Mouse (Mus musculus): ENCODE measurements around the gene Araf.
"Not testable (repeated sequence)": the region's sequence is repeated elsewhere in the genome, so short reads cannot be mapped to it uniquely, and the experiment has no call there.

The Araf gene

DNA sequence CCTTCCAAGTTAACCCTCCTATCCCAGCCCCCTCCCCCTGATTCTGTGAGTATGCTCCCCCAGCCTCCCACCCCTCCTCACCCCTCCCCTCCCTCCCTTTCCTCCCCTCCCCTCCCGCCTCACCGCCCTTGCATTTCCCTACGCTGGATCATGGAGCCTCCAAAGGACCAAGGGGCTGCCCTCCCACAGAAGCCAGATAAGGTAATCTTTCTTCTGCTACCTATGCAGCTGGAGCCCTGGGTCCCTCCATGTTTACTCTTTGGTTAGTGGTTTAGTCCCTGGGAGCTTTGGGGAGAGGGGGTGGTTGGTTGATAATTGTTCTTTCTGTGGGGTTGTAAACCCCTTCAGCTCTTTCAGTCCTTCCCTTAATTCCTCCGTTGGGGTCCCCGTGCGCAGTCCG is at the start of gene Araf:
Araf (plus strand) TSS at position 134 of the 400 bp plus-strand sequence.
- peak; percentile 48 for DNase-seq

DNA sequence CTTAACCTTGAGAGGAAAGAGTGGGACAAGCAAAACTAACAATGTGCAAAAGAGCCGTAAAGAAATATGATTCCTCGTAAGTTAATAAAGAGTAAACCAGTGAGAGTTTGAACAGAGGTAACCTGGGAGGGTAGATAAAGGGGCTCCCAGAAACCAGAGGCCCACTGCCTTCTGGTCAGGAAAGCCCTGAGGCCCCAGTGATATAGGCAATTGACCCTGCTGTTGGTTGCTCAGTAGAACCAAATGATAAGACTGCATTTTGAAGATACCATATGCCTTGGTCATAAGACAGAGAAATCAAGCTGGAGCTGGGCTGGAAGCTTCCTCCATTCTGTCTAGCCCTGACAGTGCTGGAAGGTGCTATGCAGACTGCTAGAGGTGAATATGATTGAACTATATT is 48.8 kb upstream of the Araf start:
- no peak for DNase-seq

DNA sequence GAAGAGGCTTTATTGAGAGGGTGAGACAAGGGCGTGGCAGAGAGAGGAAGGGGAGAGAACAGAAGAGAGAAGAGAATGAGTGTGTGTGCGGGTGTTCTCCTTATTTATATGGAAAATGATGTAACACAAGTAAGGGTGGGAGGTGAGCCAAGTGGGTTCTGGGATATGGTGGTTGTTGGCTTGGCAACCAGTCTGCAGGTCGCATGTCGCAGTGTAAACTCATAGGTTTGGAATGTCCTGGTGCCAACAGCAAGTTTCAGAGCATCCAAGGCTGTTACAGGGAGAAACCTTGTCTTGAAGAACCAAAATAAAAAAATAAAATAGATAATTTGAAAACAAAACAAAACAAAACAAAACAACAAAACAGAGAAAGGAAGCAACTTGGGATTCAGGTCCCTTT is 36.4 kb upstream of the Araf start:
- no peak for DNase-seq

DNA sequence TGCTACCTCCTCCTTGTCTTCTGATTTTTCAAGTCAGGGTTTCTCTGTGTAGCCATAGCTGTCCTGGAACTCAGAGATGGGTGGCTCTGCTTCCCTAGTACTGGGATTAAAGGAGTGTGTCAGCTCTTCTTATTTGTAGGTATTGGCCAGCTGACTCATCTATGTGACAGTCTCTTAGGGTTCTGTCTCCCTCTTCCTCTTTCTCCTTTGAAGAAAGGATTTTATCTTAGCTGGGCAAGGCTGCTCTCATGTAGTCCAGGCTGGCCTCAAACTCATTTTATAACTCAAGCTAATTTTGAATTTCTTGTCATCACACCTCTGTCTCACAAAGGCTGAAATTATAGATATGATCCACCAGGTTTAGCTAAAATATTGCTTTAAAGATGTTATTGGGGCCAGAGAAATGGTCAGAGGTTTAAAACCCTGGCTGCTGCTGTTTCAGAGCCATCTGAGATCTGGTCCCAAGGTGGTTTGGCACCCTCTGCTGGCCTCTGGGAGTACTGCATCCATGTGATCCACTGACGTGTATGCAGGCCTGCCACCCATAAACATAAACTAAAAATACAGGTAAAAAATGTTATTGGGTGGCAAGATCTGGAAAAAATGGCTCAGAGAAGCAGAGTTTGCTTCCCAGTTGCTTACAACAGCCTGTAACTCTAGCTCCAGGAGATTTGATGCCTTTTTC is 26.8 kb upstream of the Araf start:
- peak; percentile 74 for DNase-seq

DNA sequence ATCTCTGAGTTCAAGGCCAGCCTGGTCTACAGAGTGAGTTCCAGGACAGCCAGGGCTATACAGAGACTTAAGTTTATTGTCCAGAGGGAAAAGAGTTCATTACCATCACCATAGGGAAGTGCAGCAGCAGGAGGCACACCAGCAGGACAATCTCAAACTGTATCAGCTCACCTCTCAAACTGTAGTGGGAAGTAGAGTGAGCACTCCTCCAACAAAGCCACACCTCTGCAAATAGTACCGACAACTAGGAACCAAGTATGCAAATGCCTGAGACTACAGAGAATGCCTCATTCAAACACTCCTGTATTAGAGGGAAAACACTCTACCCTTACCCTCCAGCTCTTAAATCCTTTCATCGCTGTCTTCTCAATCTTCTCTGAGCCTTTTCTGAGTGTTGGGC is 25.9 kb upstream of the Araf start:
- DNase-seq: no peak

DNA sequence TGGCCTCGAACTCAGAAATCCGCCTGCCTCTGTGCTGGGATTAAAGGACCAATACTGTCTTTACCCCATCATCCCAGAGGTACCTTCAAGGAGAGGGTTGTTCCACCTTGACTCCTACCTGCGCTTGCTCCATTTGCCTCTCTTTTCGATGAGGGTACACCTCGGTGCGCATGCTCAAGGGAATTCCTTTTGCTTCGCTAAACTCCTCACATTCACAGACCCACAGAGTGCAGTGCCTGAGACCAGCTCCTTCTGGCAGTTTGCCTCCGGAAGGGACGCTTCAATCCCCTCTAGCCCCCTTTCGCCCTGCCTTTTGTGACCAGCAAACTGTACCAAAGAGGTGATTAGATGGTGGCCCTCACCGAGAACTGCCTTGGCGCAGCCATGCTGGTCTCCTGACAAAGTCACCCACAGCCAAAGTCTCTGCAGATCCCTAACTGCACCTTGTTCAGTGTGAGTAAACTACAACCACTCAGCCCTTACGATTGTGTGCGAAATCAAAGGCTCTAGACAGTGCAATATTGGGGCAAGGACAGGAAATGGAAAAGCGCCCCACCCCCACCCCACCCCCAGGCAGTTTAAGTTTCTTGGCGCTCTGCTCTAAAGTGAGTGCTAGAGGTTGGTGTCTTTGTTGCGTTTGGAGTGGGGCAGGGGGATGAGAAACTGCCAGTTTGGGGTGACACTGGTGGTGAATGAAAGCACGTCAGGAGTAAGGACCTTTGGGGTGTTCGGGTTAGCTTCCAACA is 22.2 kb upstream of the Araf start:
- peak; percentile 2 for DNase-seq

DNA sequence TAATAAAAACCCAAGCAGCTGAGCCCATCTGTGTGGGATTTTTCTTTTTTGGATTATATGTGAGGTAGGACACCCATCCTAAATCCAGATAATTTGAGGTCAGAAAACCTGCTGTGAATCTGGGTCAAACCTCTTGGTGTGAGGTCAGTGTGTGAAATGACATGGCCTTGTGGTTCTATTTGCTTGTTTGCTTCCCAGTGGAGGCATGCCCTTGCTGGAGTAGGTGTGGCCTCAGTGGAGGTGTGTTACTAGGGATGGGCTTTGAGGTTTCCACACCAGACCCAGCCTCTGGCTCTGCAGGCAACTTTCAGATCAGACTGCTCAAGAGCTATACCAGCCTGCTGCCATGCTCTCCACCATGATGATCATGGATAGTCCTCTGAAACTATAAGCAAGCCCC is 20.0 kb upstream of the Araf start:
- no peak for DNase-seq

DNA sequence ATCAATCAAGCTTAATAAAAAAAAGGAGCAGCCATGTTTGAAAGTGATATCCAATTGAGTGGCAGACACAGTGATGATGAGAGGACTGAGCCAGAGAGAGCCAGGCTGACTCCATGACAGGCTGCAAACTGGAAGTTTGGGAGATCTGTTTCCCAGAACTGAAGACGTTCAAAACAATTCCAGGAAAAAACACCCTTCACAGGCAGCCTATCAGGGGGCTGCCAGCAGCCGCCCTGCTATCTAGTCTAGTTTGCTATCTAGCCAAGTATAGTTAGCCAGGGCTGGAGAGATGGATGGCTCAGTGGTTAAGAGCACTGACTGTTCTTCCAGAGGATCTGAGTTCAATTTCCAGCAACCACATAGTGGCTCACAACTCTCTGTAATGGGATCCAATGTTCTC is 10.3 kb upstream of the Araf start:
- DNase-seq: no peak

DNA sequence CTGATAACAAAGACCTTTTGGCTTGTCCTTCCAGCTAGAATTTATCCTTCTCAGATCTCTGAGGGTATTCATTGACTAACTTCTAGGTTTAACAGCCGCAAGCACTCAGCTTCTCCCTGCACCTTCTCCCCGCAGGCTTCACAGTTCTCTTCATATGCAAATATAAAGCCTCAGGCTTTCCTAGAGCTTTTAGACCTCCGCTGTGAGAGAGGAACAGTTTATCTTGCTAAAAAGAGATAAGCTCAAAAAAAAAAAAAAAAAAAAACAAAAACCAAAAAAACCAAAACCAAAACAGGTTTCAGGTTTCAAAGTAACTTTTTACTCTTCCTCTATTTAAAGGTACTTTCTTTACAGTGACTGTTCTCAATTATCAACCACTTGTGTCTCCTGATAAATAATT is 5.2 kb upstream of the Araf start:
- DNase-seq: no peak

DNA sequence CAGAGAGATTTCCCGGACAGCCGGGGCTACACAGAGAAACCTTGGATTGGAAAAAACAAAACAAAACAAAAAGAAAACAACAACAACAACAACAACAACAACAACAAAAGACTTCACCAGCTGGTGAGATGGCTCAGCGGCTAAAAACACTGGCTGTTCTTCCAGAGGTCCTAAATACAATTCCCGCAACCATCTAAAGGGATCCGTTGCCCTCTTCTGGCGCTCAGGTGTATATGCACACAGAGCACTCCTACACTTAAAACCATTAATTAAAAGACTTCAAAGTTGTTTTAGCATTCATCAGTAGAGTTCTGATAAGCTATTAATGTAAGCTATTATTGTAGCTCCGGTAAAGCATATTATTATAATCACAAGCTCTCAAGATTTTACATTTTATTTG is 4.4 kb upstream of the Araf start:
- DNase-seq: peak; percentile 18

DNA sequence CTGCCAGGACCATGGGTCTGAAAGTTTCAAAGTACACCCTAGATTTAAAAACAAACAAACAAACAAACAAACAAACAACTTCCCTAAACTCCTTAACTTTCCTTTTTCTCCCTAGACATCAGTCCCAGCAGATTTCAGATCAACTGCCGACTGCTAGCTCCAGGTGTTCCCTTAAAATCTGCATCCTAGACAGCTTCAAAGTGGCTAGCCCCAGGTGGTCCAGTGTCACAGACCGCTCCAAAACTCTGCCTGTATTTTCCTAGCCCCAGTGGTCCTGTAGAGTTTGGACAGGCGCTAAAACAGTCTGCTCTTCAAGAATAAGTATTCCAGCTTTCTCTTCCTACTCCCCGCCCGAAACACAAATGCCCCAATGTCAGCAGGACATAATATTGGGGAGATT is 3.4 kb upstream of the Araf start:
- no peak for DNase-seq

DNA sequence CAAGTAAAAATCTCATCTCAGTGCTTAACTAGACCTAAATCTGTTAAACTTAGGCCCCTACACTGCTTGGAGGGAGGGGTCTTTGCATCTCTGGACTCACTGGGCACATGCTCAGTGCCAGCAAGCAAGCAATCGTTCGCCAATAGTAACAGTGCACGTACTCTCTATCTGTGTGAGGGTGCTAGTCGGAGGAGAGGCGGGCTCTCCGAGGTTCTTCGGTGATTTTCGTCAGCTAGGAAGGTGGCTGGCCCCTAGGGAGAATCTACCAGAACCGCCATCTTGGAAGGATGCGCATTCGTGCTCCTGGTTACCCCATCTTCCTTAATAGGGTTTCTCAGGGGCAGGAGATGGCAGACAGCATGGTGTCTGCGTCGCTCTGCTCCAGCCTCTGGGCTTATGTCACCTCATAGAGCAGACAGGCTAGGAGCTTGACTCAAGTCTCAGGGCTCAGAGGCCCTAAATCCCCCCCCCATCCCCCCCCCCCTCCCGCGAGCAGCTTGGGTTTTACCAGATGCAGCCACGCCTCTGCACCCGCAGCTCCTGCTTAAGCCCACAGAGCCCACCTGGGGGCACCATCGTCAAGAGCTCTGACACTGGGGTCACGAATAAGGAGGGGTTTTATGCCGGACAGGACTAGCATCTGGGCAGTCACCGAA is 655 bp downstream of the Araf start:
- peak; percentile 90 for DNase-seq

DNA sequence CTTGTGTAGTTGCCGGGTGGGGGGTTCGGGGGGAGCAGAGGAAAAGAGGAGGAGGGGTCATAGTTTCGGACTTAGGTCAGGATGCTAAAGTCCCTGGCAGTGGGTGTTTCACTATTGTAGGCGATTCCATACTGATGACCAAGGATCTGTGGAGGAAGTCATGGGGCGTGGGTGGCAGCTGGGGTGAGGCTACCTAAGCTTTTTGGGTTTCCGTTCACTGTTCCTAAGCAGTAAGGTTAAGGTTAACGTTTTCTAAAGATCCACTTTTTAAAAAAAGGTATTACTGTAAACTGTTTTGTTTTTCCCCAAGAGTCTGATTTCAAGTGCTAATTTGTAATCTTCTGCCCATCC is 1.2 kb downstream of the Araf start:
- no peak for DNase-seq

DNA sequence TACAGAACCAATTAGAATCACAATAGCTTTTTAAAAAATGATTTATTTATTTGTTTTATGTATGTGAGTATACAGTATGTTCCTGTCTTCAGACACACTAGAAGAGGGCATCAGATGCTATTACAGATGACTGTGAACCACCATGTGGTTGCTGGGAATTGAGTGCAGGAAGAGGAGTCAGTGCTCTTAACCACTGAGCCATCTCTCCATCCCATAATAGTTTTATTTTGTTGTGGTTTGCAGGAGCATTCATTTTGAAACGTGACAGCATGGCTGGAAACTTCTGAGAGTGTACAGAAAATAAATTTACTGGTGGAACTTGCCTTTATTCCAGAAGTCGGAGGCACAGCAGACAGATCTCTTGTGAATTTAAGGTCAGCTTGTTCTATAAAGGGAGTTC is 3.8 kb downstream of the Araf start:
- DNase-seq: no peak

DNA sequence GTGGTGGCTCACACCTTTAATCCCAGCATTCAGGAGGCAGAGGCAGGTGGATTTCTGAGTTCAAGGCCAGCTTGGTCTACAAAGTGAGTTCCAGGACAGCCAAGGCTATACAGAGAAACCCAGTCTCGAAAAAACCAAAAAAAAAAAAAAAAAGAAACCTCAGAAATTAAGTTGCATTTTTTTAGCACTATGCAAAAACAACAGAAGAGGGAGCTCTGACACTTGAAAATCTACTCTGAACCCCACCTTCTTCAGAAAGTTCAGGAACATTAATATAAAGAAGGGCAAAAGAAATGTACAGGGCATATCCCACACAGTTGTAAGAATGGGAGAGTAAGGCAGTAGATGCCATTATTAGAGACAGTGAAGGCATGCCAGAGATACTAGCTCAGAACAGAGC is 6.7 kb downstream of the Araf start:
- DNase-seq: not testable (repeated sequence)

DNA sequence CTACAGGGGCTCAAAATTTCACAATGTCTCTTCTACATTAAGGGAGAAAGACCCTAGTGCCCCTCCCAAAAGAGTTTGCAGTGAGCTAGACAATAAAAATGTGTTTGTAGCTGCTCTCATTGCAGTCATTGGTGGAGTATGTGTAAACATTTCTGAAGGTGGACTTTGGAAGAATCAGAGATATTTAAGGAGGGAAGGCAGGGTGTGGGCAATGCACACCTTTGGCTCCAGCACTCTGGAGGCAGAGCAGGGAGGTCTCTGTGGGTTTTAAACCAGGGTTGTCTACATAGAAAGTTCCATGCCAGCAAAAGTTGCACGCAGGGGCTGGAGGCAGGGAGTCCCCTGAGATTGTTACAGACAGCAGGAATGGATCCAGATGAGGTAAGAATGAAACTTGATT is 8.7 kb downstream of the Araf start:
- DNase-seq: no peak

DNA sequence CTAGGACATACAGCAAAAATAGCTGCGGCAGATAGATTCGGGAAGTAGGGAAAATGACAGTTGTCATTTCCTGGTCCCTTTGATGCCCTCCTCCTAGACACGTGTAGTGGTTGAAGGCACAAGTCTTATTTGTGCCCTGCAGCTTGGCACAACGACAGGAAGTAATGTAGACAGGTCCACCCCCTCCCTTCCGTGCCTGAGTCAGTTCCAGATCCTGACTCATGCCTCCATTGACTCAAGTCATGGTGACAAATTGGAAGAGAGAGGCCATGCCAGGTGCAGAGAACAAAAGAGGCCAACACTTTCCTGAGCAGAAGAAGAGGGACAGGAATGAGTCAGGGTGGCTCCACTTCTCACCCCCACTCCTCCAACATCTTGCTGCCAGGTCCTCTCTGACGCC is 19.4 kb downstream of the Araf start:
- no peak for DNase-seq

DNA sequence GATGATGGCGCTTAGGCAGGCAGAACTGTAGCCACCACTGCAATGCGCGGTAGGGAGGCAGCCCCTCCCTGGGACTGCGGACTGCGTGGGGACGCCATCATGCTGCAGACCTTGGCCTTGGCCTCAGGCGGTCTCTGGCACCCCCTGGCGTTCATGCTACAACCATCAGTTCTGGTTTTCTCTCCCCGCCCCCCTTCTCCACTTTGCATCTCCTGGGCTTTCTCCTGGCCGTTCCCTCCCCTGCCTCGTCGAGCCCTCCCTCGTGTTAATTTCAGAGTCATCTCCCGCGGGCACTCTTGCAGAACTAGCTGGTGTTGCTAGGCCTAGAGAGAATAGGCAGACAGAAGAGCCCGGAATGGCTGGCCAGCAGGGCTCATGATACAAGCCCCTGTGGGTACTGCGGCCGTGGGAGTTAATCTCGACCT is 21.6 kb downstream of the Araf start:
- DNase-seq: peak; percentile 88

DNA sequence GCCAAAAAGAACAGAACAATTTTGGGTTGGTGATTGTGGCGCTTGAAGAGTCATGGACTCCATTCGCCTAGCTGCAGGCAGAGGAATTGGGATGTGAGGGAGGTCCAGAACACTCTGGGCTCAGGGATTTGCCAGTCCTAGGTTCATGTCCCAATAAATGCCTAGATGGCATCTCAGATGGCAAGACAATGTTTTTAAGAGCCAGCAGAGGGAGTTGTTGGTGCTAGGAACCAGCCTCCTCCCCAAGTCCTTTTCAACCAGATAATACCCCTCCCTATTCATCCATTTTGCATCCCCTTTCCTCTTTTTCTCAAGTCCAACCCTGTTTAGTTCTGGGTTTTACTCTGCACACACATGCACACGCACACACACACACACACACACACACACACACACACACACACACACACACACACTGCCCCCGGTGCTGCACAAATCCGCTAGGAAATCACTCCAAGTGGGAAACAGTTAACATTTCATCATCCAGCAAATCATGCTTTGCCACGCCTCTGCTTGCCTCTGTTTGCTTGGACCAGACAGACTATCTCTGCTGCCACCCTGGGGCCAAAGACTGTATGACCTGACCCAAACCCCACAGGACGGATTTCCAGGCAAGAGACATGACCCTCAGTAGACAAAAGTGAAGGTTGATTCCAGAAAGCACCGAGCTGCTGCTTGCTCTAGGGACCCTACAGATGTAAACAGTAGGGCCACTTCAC is 22.3 kb downstream of the Araf start:
- DNase-seq: peak; percentile 75

DNA sequence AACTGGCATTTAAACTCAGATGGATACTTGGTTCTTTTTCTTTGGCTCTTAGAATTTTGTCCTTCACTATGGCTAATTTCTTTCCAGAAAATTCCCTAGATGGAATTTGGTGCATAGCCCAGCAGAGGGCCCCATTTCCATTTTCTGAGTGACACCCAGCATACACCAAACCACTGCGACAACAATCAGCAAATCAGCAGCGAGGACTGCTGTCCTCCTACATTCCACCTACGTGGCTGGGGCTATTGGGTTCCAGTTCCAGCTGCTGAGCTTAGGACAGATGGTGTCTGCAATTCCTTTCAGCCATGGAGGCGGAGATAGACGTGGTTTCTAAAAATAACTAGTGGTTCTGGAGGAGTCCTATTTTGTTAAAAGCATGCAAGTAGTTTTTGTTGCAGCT is 31.3 kb downstream of the Araf start:
- DNase-seq: peak; percentile 71

DNA sequence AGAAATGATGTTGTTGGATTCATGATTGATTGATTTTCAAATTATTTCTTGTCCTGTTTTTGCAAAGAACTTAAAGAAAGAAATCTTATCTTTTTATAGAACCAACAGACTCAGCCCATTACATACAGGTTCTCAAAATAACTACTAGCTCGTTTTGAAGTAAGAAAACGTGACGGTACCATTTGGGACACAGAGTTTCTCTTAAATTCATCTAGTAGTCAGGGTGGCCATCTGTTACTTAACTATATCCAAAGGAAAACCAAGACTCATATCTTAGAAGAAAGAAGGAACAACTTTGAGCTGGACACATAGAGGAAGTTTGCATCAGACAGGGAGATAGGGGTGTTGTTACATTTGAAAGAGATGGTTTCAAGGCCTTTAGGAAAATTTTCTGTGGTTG is 49.6 kb downstream of the Araf start:
- DNase-seq: no peak

DNA sequence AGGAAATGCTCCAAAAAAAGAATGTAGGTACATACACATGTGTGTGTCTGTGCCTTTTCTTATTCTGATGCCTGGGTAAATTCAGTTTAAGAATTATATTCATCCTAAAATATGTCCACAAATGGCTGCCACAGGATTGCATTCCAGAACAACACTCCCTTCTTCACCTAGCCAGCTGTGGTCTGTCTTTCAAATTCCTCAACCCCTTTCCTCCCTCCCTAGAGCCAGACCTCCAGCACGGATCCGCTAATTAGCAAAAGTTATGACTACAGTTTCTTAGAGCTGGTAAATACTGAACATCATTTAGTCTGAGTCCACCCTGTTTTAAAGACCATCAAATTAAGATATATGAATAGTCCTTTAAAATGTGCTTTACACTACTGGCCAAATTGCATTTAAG is 50.2 kb downstream of the Araf start:
- DNase-seq: no peak

DNA sequence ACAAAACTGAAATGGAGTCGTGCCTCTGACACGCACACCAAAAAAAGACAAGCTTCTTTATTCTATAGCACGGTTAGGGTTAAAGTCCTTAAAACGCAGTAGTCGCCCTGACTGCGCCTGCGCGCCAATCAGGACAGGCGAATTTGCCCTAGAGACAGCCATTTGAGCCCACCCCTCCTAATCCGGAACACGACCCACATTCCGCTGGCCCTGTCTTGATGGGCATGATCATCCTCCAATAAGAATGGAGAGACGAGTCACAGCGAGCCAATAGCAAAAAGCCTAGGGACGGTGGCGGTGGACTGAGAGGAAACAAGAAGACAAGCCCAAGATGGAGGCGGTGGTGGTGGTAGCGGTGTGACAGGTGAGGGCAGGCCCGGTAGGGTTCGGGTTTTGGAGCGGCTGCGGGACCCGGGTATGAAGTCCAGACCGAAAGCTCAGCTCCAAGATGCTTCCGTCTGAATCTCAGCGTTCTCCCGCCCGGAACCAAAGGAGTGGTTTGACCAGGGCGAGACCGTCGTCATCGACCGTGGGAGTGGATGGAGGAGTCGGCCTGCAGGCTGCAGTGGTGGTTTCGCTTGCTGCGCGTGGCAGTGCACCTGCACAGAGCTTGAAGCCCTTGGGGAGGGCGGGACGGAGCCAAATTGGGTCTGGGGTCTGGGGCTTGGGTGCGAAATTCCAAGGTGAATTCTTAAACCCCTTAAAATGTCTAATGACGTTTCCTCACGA is 50.8 kb downstream of the Araf start:
- peak; percentile 99 for DNase-seq
